Mouse (Mus musculus) right cerebral cortex, postnatal 25 days (tissue): ENCODE results near the gene Eno1.

ENCODE experiments used
- DNase-seq: peaks from one replicate; pipeline ENCODE4 v3.0.0; 2022

Eno1 gene

DNA sequence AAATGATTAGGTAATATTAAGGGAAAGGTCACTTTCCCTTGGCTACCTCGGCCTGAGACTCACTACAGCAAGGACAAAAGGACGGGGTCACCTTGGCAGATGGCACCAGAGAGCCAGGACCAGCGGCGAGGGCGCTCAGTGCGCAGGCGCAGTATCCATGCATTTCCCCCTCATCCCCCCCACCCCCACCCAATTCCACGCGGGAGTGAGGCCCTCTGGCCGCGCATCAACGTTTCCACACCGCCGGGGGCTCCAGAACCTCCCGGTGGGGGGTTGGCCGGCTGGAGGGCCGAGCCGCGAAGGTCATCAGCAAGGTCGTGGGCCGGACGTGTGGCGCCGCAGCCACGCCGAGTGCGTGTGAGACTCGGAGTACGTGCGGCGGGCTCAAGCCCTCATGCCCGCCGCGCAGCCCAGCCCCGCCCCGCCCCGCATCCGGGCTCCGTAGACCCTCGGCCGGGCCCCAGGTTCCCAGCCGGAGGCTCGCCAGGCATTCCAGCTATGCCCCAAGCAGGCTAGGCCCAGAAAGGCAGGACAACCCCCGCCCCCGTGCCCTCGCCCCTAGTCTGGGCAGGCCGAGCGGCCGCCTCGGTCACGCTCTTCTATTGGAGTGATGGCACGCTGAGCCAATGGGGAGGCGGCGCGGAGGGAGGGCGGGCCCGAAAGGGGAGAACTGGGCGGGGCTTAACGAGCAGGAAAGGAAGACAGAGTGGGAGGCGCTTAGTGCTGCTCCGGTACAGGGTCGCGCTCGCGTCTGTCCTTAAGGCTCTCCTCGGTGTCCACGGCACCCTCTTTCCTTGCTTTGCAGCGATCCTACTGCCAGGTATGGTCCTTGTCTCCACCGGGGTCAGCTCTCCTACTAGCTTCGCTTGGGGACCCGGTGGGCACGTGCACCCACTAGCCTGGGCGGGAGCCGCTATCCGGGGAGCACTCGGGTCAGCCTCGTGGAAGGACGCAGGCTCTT lies at the start of gene Eno1:
Gene Eno1 (plus strand): TSS at position 201 of the 961 bp plus-strand sequence.
- peak; percentile 92 for DNase-seq

DNA sequence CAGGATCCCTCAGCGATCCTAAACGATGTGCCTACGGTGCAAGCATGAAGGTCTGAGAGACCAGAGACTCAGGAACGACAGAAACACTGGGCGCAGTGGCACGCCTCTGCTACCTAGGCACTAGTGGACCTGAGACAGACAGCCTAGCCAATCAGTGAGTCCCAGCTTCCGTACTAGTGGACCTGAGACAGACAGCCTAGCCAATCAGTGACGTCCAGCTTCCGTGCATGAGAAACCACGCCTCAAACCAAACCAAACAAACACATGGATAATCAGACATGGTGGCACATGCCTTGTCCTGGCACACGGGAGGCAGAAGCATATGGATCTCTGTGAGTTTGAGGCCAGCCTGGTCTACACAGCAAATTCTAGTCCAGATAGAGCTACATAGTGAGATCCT lies 48.3 kb upstream of the Eno1 start:
- no peak for DNase-seq

DNA sequence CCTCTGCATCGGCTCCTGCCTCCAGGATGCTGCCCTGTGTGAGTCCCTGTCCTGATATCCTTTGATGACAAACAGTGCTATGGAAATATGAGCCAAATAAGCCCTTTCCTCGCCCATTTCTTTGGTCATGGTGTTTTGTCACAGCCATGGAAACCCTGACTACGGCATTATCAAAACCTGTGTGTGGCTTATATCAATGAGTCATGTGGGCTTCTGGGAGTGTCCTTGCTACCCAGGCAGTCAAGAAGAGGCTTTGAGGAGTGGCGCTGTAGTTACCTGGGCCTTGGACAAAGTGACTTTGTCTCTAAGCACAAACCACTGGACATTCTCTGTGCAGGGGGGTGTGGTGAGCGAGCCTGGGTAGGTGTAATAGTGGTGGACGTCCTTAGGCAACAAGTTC lies 44.3 kb upstream of the Eno1 start:
- DNase-seq: no peak

DNA sequence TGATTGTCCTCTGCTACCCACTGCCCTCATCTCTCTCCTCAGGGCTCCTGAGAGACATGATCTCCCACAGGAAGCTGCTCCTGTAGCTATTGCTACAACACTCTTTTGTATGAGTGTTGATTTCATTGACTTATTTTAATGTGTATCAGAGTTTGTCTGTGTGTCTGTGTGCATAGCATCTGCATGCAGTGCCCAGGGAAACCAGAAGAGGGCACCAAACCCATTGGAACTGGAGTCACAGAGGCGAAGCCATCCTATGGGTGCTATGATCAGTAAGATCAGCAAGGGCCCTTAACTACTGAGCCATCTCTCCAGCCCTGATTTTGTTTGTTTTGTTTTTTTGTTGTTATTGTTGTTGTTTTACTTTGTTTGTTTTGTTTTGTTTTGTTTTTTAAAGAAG lies 42.6 kb upstream of the Eno1 start:
- no peak for DNase-seq

DNA sequence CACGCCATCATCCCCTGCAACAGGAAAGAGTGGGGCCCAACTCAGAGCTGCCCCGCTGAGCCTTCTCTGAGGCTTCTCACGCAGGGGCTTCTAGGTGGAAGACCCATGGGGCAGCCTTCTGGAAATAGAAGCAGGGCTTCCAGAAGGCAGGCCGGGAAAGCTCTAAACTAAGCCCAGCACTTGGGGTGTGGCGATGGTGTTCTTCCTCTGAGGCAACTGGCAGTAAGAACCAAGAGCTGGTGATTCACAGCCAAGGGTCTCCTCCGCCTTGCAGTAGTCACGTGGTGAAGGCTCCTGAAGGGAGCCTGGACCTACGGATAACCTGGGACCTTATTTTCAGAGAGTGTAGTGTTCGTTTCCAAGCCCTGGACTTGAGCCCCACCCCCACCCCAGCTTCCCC lies 38.3 kb upstream of the Eno1 start:
- DNase-seq: no peak

DNA sequence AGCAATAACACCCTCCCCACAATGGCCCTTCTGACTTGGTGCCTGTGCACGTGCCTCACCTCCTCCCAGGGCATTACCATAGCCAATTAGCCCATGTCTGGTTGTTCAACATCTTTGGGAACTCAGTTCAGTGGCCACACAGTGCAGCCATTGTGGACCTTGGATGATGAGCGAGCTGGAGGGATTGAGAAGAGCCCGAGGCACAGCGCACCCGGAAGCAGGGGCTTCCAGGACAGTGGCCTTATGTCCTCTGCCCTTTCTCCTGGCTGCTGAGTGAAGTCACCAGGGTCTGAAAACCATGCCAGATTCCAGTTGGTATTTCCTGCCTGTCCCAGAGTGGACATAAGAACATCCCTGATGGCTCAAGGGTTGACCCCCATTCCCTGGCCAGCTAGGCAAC lies 35.3 kb upstream of the Eno1 start, which contains the start of gene Car6:
Gene Car6 (minus strand): TSS at position 101 of the 400 bp plus-strand sequence.
- no peak for DNase-seq

DNA sequence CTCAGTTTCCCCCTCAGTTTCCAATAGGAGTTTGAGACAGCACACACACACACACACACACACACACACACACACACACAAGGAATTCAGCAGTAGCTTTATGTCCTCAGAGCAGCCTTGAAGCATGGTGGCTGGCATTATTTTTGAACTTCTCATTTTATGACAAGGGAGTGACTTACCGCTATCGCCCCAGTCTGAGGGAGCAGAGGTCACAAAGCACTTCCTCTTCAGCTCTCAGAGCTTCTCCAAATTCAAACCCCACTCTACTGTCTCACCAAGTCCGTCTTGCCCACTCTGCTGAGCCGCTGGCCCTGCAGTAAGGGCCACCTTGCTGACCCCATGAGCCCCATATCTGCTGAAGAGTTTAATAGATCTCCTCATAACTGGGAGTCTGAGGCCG lies 33.8 kb upstream of the Eno1 start:
- no peak for DNase-seq

DNA sequence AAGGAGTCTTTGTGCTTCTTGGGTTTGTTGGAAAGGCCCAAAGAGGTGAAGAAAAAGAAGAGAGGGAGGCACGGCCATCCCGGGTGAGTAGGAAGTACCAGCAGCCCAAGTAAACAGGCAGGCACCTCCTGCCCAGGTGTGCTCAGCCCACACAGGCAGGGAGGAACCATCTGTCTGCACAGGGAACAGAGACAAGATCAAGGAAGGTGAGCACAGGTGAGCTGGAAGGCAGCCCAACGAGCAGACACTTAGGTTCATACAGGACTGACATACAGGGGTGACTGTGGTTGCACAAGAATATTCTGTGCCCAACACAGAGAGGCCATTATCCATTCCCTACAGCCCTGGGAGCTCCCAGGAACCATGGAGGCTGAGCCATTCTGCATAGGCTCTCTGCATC lies 31.6 kb upstream of the Eno1 start:
- DNase-seq: no peak

DNA sequence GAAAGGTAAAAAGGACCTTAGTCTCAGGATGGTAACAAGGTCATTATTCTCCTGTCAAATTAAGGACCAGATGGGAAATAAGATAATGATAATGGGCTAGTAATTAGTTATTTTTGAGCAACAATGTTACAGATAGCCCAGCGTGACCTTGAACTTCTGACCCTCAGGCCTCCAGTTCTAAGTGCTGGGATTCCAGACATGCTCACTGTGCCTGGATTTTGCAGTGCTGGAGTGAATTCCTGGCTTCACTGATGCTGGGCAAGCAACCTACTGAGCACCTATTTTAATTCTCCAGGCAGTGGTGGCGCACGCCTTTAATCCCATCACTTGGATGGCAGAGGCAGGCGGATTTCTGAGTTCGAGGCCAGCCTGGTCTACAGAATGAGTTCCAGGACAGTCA lies 26.8 kb upstream of the Eno1 start:
- DNase-seq: no peak

DNA sequence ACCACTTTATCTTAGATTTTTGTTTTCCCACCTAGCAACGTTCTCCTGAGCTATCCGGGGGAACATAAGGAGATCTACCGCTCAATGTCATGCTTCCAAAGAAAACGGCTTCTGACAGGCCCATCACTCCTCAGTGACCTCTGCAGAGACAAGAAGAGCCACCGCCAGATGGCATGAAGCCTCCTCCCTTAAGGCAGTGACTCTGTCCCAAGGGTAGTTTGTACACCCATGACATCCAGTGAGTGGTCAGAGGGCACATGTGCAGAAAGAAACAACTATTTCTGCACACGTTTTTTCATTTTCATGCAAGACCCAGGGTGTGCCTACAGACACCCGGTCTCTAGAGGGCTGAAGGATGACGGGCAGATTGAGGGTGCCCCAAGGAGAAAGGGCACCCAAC lies 26.2 kb upstream of the Eno1 start:
- no peak for DNase-seq

DNA sequence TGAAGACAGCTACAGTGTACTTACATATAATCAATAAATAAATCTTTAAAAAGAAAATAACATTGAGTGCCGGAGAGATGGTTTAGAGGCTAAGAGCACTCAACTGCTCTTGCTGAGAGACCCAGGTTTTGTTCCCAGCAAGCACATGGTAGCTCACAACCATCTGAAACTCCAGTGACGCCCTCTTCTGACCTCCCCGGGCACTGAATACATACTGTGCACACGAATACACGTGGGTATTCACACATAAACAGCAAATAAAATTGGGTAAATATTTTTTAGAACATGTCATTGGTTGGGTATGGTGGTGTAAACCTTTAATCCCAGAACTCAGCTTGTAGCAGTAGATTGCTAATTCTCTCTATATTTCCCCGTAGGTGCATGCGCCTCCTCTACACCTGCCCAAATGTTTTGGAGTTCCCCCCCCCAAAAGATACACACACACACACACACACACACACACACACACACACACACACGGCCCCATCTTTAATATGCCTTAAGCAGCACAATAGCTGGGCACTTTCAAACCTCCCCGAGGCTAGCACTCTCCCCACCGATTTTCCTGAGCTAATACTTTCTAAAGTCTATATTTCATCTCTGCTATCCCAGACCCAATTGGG lies 24.5 kb upstream of the Eno1 start:
- no peak for DNase-seq

DNA sequence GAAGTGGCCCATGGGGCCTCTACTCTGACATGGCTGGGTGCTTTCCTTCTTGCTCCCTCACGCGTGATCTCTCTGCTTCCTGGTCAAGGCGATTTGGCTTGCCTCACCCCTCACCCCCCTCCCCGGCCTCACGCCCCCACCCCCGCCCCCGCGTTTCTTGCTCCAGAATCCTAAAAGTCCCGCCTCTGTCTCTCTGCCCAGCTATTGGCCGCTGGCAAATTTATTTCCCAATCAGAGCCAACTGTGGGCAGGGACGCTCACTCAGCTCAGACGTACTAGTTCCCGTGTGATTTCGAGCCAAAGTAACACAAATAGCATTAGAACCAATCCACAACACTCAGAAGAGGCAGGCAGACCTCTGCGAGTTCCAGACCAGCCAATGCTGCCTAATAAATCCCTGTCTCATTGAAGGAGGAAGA lies 24.0 kb upstream of the Eno1 start:
- no peak for DNase-seq

DNA sequence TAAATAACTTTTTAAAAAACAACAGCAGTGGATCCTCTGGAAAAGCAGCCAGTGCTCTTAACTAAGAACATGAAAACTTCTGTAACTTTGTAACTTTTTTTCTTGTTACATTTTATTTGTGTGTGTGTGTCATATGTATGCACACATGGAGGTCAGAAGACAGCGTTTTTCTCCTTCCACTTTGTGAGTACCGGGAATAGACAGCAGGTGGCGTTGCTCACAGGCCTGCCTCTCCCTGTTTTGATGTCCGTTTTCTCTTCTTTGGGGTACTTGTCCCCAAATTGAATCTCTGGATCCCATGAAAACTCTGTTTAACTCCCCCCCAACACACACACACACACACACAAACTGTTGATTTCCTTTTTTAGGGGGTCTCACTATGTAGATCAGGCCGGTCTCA lies 22.6 kb upstream of the Eno1 start:
- DNase-seq: no peak

DNA sequence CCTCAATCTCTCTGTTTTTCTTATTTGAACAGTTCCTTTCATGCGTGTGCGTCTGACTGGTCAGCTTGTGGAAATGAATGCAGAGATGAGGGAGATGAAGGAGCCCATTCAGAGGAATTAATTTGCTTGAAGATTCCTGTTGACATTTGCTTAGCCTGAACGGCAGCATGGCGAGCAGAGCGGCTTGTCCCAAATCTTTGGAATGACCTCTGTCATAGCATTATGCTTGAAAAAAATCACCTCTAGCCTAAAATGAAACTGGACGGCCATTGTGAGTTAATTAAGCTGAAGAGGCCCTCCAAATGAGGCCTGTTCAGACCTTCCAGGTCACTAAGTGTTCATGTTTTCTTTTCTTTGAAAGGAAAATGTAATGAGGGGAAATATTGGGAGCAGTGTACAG lies 20.1 kb upstream of the Eno1 start:
- no peak for DNase-seq

DNA sequence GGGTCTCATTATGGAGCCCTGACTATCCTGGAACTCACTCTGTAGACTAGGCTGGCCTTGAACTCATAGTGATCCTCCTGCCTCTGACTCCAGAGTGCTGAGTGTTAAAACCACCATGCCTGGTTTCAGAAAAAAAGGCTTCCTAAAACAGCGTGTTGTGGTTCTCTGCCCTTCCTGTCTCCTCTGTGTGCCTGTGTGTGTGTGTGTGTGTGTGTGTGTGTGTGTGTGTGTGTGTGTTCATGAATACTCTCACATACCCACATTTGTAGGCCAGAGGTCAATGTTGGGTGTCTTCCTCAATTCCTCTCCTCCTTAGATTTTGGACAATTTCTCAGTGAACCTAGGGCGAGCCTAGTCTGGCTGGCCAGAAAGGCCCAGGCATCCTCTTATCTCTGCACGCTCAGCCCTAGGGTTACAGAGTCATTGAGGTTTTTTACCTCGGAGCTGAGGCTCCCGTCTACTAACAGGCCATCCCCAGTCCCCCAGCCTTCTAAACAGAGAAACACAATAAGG lies 19.4 kb upstream of the Eno1 start:
- no peak for DNase-seq

DNA sequence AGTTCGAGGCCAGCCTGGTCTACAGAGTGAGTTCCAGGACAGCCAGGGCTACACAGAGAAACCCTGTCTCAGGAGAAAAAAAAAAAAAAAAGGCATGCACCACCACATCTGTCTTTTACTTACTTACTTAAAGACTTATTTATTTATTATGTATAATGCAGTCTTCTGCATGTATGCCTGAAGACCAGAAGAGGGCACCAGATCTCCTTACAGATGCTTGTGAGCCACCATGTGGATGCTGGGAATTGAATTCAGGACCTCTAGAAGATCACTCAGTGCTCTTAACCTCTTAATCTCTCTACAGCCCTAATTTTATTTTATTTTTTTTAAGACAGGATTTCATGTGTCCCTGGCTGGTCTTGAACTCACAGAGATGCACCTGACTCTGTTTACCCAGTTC lies 18.6 kb upstream of the Eno1 start:
- DNase-seq: no peak

DNA sequence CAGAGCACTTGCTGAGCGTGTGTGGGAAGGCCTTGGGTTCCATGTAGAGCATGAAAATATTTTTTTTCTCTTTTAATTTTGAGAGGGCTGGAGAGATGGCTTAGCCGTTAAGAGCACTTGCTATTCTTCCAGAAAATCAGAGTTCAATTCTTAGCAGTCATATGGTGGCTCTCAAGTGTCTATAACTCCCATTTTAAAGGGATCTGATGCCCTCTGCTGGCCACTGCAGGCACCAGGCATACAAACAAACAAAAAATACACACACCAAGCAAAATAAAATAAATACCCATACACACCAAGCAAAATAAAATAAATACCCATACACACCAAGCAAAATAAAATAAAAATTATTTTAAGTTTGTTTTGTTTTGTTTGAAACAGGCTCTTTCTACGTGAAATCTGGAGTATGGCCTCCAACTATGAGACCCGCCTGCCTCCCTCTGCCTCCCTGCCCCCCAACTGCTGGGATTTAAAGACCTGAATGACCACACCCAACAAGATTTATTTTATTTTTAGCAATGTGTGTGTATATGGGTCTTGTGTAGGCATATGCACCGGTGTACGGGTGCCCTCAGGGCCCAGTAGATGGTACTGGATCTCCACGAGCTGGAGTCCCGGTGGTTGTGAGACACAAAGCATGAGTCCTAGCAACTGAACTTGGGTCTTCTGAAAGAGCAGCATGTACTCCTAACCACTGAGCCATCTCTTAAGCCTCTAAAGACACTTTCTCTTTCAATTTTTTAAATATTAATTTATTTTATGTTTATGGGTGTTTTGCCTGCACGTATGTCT lies 16.8 kb upstream of the Eno1 start:
- DNase-seq: peak; percentile 22

DNA sequence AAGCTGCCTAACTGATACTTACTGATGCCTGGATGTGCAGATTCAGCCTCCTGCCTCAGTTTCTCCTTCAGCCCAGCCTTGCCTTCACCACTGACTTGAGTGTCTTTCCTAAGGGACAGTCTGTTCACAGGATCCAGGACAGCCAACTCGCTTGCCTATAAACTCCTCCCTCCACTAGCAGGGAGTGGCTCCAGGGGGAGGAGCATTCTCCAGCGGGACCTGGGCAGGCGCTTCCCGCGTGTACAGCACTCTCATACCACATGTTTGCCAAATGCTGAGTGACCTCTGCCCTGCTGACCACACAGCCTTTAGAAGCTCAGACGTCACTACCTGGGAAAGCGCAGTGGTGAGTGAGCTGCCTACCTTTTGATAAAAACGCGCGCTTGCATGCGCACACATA lies 15.9 kb upstream of the Eno1 start:
- no peak for DNase-seq

DNA sequence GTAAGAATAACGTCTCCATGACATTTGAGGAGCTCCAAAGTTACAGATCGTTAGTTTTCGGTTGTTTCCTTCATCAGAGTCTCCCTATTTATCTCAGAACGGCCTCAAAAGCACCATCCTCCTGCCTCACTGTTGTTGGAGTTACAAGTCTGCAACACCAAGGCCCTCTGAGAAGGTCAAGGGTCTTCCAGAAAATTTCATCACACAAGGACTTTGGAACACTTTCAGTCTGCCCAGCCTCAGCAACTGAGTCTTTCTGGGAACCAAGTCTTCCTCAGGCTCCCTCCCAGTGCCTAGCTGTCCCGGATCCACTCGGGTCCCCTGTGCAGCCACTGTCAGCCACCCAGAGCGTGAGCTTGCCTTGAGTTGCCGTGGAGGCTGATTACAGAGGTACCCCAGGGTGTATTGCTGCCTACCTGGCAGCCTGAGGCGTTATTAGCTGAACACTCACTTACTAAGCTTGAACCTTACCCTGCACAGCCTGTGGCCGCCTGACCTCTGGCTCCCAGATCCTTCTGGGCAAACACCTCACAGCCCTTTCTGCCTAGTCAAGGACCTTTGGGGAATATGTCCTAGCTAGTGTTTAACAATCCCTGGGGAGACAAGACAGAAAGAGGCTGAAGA lies 15.4 kb upstream of the Eno1 start:
- DNase-seq: no peak

DNA sequence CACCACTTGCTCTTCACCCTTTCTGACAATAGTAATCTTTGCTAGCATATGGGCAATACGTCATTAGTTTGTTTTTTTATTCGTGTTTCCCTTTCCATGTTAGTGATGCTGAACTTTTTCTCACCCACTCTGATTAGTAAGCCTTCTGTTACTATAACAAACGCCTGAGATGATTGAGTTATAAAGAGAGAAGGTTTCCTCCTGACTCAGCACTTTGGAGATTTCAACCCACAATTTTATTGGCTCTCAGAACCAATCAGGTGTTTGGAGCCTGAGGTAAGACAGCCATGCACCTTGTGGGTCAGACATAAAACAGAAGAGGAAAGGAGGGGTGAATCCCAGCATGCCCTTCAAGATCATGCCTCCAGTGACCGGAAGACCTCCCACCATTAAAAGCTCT lies 12.7 kb upstream of the Eno1 start:
- no peak for DNase-seq

DNA sequence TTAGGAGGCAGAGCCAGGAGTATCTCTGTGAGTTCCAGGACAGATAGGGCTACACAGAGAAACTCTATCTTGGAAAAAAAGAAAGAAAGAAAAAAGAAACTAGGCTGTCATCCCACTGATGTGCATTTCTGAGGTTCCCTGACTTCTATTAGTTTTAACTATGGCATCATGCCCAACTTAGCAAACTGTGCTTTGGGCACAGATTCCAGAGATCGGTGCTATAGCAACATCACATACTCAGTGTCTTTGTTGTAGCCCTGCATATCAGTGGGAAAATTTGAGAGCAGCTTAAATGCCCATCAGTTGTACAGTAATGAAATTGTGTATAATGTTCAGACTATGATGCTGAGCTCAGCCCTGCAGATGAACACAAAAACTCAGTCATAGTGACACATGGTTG lies 10.8 kb upstream of the Eno1 start:
- DNase-seq: no peak

DNA sequence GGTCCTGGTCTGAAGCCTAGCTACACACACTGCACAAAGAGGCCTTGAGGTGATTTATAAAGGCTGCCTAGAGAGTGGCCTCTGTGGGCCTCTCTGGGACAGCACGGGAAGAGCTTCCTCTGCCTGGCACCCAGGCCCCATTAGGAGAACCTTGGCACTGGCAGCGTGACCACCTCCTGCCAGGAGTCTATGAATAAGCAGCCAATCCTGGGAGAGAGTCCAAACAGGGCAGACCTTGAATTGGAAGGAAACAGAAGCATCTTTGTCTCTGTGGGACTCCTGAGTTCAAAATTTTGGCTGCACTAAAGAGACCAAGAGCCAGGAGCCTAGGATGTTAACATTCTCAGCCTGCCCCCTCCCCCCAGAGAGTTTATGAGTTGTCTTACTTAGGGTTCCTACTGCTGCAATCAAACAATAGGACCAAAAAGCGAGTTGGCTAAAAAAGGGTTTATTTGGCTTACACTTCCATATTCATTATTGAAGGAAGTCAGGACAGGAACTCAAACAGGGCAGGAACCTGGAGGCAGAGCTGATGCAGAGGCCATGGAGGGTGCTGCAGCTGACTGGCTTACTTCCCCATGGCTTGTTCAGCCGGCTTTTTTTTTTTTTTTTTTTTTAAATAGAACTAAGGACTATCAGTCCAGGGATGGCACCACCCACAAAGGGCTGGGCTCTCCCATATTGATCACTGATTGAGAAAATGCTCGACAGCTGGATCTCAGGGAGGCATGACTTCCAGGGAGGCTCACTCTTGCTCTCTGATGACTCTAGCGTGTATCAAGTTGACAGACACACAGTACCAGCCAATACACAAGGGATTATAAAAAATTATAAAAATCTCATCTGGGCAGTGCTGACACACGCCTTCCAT lies 9.5 kb upstream of the Eno1 start:
- peak; percentile 55 for DNase-seq
